Mouse (Mus musculus) liver, postnatal 0 days (tissue): ENCODE data around the gene Cdca7l. TPM values are rescaled to one million over a fixed set of nuclear protein-coding genes. Genes with fewer than 3 reads are reported as not detected.
"Not testable (repeated sequence)": the region's sequence is repeated elsewhere in the genome, so short reads cannot be mapped to it uniquely, and the experiment has no call there.

ENCODE experiments used
- ATAC-seq: fragments of 200-750 bp; cut with Nextera tagmentation; 2 replicates; pipeline ENCODE4 v1.8.0; 2017; ENCODE audit warnings: mild to moderate bottlenecking, moderate library complexity
- DNase-seq: peaks from one replicate; pipeline ENCODE4 v3.0.0-alpha.2; 2016
- H3K27ac ChIP-seq: fragments of 300-500 bp; sonication (generic); 2 replicates; pipeline ENCODE4 v1.5.1; 2014; ENCODE audit warnings: antibody characterized with exemption, moderate library complexity, mild to moderate bottlenecking, low read depth
- H3K27me3 ChIP-seq: fragments of 300-500 bp; sonication (generic); 2 replicates; pipeline ENCODE4 v1.6.1; 2014; ENCODE audit warnings: low read length, control low read depth, mixed read lengths; ENCODE audit not compliant: insufficient read depth
- H3K36me3 ChIP-seq: fragments of 300-500 bp; sonication (generic); replicated peaks from 2 replicates; pipeline ENCODE4 v1.6.1; 2014; ENCODE audit warnings: mild to moderate bottlenecking, control low read depth, low read length, moderate library complexity, mixed read lengths; ENCODE audit not compliant: insufficient read depth
- H3K4me1 ChIP-seq: fragments of 300-500 bp; sonication (generic); 2 replicates; pipeline ENCODE4 v1.6.1; 2014; ENCODE audit warnings: antibody characterized with exemption, mild to moderate bottlenecking, control low read depth; ENCODE audit not compliant: insufficient read depth
- H3K4me2 ChIP-seq: fragments of 300-500 bp; sonication (generic); 2 replicates; pipeline ENCODE4 v1.6.1; 2014; ENCODE audit warnings: low read depth, mild to moderate bottlenecking, low read length, moderate library complexity, mixed read lengths
- H3K4me3 ChIP-seq: fragments of 300-500 bp; sonication (generic); 2 replicates; pipeline ENCODE4 v1.5.1; 2014; ENCODE audit warnings: low read depth, low read length
- H3K9ac ChIP-seq: fragments of 300-500 bp; sonication (generic); replicated peaks from 2 replicates; pipeline ENCODE4 v1.6.1; 2014; ENCODE audit warnings: mild to moderate bottlenecking, moderate library complexity
- H3K9me3 ChIP-seq: fragments of 300-500 bp; sonication (generic); 2 replicates; pipeline ENCODE4 v1.6.1; 2016; ENCODE audit warnings: mild to moderate bottlenecking, control low read depth, low read length, mixed read lengths
- CTCF ChIP-seq: sonication (generic); IDR thresholded peaks from 2 replicates; pipeline ENCODE4 v1.5.1; 2016; ENCODE audit warnings: antibody characterized with exemption, low read depth
- EP300 ChIP-seq: IDR thresholded peaks from 2 replicates; pipeline ENCODE4 v1.6.1; 2016; ENCODE audit warnings: antibody characterized with exemption, low read depth, mild to moderate bottlenecking
- WGBS: fragments of 180-500 bp; shearing (Covaris S2); extraction: QIAGEN DNeasy Blood & Tissue Kit; methylation state at CpG from one replicate; pipeline ENCODE4 v1.1.7; 2014; ENCODE audit not compliant: insufficient replicate concordance; 5-methylcytosine and 5-hydroxymethylcytosine counted together
- polyA plus RNA-seq: library from polyadenylated mRNA; unstranded; fragments of >200 nt; fragmentation: Nextera tagmentation; extraction: Ambion mirVana; gene quantifications from 2 replicates; pipeline ENCODE4 v1.2.1, GENCODE M21; 2015

The Cdca7l gene
- polyA plus RNA-seq: 7.5 and 7.8 TPM in 2 replicates

DNA sequence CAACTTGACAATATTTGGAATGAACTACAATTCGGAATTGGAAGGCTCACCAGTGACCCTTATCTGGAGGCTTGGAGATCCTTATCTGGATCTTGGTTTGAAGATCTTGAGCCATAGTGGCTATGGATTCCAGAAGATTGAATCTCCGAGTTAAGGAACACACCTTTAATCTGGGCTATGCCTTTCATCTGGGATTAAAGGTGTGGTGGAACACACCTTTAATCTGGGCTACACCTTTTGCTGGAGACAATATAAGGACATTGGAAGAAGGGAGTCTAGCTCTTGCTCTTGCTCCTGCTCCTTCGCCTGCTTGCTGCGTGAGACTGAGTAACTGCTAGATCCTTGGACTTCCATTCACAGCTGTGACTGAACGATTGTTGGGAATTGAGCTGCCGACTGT is at the start of gene Cdca7l:
Gene Cdca7l, plus strand, starts transcription at position 301 of the 400 bp plus-strand sequence.
- H3K4me2 ChIP-seq, H3K27ac ChIP-seq, H3K4me1 ChIP-seq, H3K27me3 ChIP-seq, ATAC-seq, DNase-seq, H3K9ac ChIP-seq, H3K4me3 ChIP-seq, H3K36me3 ChIP-seq, H3K9me3 ChIP-seq: not testable (repeated sequence)
- no CpG with 5 or more reads among the region's 6 CpGs for WGBS

DNA sequence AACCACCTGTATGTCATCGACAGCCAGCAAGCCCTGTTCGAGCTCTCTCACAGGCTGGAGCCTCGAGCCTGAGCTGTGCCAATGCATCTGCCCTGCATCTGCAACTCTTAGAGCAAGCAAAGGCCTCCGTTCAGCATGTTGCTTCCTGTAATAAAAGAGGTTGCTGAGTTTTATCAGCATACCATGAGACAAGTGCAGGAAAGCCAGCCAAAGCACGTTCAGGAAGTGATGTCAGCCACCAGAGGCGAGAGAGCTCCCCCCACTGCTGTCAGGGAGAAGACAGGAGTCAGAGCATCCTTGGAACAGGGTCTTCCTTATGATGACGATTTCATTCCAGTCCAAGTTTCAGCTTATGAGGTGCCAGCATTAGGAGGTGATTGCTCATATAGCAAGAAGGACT is 48.1 kb upstream of the Cdca7l start:
- Histone ChIP-seq H3K4me2 (no peak overlapping the region), H3K4me1 (peaks cover 2% of the 10 kb centered on the region; the same call in 1 of the 2 replicates), H3K27ac (no peak overlapping the region; the same call in 1 of the 2 replicates), H3K36me3 (no peaks in the 10 kb centered on the region), H3K9ac (no peak overlapping the region), H3K9me3 (no peaks in the 10 kb centered on the region), H3K4me3 (no peak overlapping the region), H3K27me3 (no peaks in the 10 kb centered on the region)
- TF ChIP-seq EP300 (no peak), CTCF (0 out of 2 replicates have a peak, but pooled peaks have one; percentile 11)
- ATAC-seq (peak; percentile 45), DNase-seq (no peak)
- 39% methylated on average over 7 of the region's 7 CpGs for WGBS

DNA sequence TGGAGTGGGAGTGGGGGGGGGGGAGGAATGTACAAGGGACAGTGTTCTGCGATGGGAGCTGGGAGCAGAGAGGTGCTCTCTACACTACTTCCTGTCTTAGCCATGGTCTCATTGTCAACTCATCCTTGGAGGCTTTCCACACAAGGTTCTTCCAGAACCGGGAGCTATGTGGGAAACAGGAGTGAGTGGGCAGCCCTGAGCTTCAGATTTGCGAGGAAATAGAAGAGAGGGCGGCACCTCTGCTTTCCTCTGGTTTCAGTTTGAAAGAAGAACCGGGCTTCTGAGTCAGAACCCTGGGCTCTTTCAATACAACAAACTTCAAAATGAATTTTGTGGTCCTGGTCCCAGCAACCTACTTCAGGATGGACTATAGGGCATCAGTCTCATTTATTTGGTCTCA is 43.7 kb upstream of the Cdca7l start:
- Histone ChIP-seq H3K9ac (no peak overlapping the region), H3K36me3 (no peaks in the 10 kb centered on the region), H3K4me3 (no peak overlapping the region), H3K4me2 (no peak overlapping the region), H3K27me3 (no peaks in the 10 kb centered on the region), H3K27ac (no peak overlapping the region), H3K9me3 (no peaks in the 10 kb centered on the region), H3K4me1 (peaks cover 2% of the 10 kb centered on the region; the same call in 1 of the 2 replicates)
- 77% methylated on average over 5 of the region's 5 CpGs for WGBS
- ATAC-seq (no peak), DNase-seq (no peak)
- TF ChIP-seq CTCF (no peak), EP300 (no peak)

DNA sequence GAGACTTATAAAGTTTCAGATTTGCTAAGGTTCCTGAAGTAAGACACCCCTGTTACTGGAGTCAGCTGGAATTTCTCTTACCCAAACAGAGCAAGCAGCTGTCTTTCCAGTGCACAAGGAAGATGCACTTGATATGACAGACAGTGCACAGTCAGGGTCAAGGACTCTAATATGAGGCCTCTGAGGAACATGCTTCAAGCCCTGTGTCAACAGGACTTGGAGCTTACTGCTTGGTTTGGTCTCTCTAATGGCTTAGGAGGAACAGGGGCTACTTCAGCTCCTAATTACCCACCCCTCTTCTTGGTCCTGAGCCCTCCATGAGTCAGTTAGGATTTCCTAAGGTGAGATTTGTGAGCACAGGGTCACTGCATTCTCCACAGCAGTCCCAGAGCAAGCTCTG is 43.2 kb upstream of the Cdca7l start:
- ATAC-seq: no peak
- no peak for TF ChIP-seq CTCF
- no peak for TF ChIP-seq EP300
- H3K4me3 ChIP-seq: no peak overlapping the region

DNA sequence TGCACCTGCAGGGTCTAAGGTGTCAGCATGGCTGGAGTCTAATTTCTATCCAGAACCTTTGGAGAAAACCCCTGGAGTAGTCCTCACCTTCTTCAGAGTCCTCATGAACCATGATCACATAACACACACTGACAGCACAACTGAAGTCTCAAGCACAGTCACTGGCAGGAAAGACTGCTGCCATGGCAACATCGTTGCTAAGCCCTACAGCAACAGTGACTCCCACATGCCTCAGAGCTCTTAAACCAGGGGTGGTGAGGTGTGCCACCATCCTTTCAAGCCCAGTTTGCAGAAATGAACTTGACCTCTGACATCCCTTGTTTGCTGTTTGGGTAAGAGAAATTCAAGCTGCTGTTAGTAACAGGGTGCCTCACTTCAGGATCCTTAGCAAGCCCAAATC is 42.4 kb upstream of the Cdca7l start:
- no peak for ATAC-seq
- no peak overlapping the region for H3K9ac ChIP-seq
- no peak overlapping the region for H3K27ac ChIP-seq
- TF ChIP-seq CTCF: no peak
- no peak overlapping the region for H3K4me3 ChIP-seq
- DNase-seq: no peak
- H3K36me3 ChIP-seq: no peaks in the 10 kb centered on the region
- 19% methylated on average over 1 of the region's 1 CpGs for WGBS
- H3K4me1 ChIP-seq: no peaks in the 10 kb centered on the region
- no peaks in the 10 kb centered on the region for H3K27me3 ChIP-seq
- H3K9me3 ChIP-seq: no peaks in the 10 kb centered on the region
- no peak overlapping the region for H3K4me2 ChIP-seq

More for the DNA sequence above, 43.2 kb upstream of the Cdca7l start:
- Histone ChIP-seq H3K27me3 (no peaks in the 10 kb centered on the region), H3K36me3 (no peaks in the 10 kb centered on the region), H3K9me3 (no peaks in the 10 kb centered on the region), H3K9ac (no peak overlapping the region), H3K4me1 (peaks cover 1% of the 10 kb centered on the region; the same call in 1 of the 2 replicates), H3K4me2 (no peak overlapping the region), H3K27ac (no peak overlapping the region)
- no peak for DNase-seq

DNA sequence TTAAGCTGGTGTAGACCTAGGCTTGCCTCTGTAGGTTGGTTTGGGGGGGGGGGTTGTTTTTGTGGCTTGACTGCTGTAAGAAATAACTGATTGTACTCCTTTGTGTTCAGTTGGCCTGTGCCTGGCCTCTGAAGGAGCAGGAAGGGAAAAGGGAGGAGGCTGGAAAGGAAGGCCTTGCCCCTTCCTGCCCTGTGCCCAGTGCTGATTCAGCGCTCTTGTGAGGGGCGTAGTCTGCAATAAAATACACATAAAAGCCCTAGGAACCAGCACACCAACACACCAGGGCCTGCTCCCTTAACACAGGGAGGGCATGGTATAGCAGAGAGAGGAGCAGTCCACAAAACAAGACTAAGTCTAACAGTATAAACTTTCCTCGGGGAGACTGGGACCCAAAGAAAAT is 40.8 kb upstream of the Cdca7l start:
- WGBS: 53% methylated on average over 3 of the region's 3 CpGs
- Histone ChIP-seq H3K9ac (no peak overlapping the region), H3K36me3 (no peaks in the 10 kb centered on the region), H3K27me3 (no peaks in the 10 kb centered on the region), H3K4me1 (no peaks in the 10 kb centered on the region), H3K9me3 (no peaks in the 10 kb centered on the region), H3K27ac (no peak overlapping the region), H3K4me2 (no peak overlapping the region), H3K4me3 (no peak overlapping the region)
- TF ChIP-seq EP300: no peak
- TF ChIP-seq CTCF: no peak
- ATAC-seq: peak; percentile 59
- DNase-seq: peak; percentile 20

DNA sequence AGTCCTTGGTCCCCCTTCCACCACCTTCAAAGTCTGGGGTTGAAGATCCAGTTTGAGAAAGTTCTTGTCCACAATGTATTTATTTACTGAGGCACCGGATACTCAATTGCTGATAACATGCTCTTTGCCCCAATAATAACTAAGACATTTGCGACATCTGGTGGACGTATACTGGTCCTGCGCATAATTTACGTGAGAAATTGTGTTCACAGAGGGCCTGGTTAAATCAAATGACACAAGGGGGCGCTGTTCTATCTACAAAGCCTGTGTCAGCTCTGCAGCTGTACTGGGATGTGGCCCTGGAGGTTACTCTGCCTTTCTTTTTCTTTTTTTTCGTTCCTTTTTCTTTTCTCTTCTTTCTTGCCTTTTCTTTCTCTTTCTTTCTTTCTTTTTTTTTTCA is 39.2 kb upstream of the Cdca7l start:
- peak; percentile 78 for DNase-seq
- no peak overlapping the region for H3K4me2 ChIP-seq
- 4% methylated on average over 7 of the region's 7 CpGs for whole genome bisulfite sequencing
- H3K36me3 ChIP-seq: no peaks in the 10 kb centered on the region
- no peaks in the 10 kb centered on the region for H3K4me1 ChIP-seq
- no peaks in the 10 kb centered on the region for H3K27me3 ChIP-seq
- peak; percentile 93 for TF ChIP-seq CTCF
- TF ChIP-seq EP300: no peak
- H3K9ac ChIP-seq: no peak overlapping the region
- no peak overlapping the region for H3K4me3 ChIP-seq
- H3K9me3 ChIP-seq: no peaks in the 10 kb centered on the region
- no peak overlapping the region for H3K27ac ChIP-seq
- ATAC-seq: peak; percentile 57
